Mouse (Mus musculus): ENCODE results near the gene Pnliprp2. TPM values are rescaled to one million over a fixed set of nuclear protein-coding genes. Genes with fewer than 3 reads are reported as not detected.

Gene Pnliprp2
- polyA plus RNA-seq, 1 experiment from 2014 or later = 0.09 TPM

GRCm38 (mm10) chr19:58751504-58751903, 8.0 kb upstream of the Pnliprp2 start:
- Histone ChIP-seq H3K27ac (no peak overlapping the region), H3K27me3 (no peaks in the 10 kb centered on the region), H3K36me3 (no peaks in the 10 kb centered on the region), H3K4me1 (replicated peaks) (no peaks in the 10 kb centered on the region), H3K4me2 (replicated peaks) (no peak overlapping the region), H3K9ac (replicated peaks) (no peak overlapping the region), H3K9me3 (peaks cover 4% of the 10 kb centered on the region; the same call in 1 of the 2 replicates), H3K4me3 (replicated peaks) (no peak overlapping the region)
- WGBS = 76% methylated on average over 2 of the region's 2 CpGs
- ATAC-seq = no peak

- WGBS = 94% methylated on average over 4 of the region's 4 CpGs
- Histone ChIP-seq H3K9me3 (peaks cover 4% of the 10 kb centered on the region; the same call in 1 of the 2 replicates), H3K4me1 (replicated peaks) (peaks cover 3% of the 10 kb centered on the region; the same call in 1 of the 2 replicates), H3K4me3 (replicated peaks) (no peak overlapping the region), H3K36me3 (no peaks in the 10 kb centered on the region), H3K27ac (no peak overlapping the region), H3K9ac (replicated peaks) (no peak overlapping the region), H3K4me2 (replicated peaks) (no peak overlapping the region), H3K27me3 (no peaks in the 10 kb centered on the region)
- ATAC-seq = no peak
Observed at GRCm38 (mm10) chr19:58758871-58759270, 648 bp upstream of the Pnliprp2 start.

GRCm38 (mm10) chr19:58762316-58762715, 2.8 kb downstream of the Pnliprp2 start:
- Histone ChIP-seq H3K4me2 (replicated peaks) (no peak overlapping the region), H3K36me3 (no peaks in the 10 kb centered on the region), H3K4me3 (replicated peaks) (no peak overlapping the region), H3K4me1 (replicated peaks) (peaks cover 7% of the 10 kb centered on the region), H3K9me3 (no peaks in the 10 kb centered on the region), H3K27ac (no peak overlapping the region), H3K27me3 (no peaks in the 10 kb centered on the region), H3K9ac (replicated peaks) (no peak overlapping the region)
- peak; percentile 55 for ATAC-seq
- 27% methylated on average over 6 of the region's 6 CpGs for WGBS

GRCm38 (mm10) chr19:58762848-58763541, 3.5 kb downstream of the Pnliprp2 start:
- Histone ChIP-seq H3K4me1 (replicated peaks) (peaks cover 10% of the 10 kb centered on the region), H3K4me2 (replicated peaks) (peak overlapping the region; percentile 17; the same call in 1 of the 2 replicates), H3K27ac (no peak overlapping the region), H3K4me3 (replicated peaks) (no peak overlapping the region), H3K27me3 (peaks cover 5% of the 10 kb centered on the region; the same call in 1 of the 2 replicates), H3K9ac (replicated peaks) (no peak overlapping the region), H3K36me3 (no peaks in the 10 kb centered on the region), H3K9me3 (no peaks in the 10 kb centered on the region)
- 11% methylated on average over 12 of the region's 12 CpGs for WGBS
- ATAC-seq = peak; percentile 83

GRCm38 (mm10) chr19:58767329-58767728, 7.8 kb downstream of the Pnliprp2 start:
- Histone ChIP-seq H3K36me3 (no peaks in the 10 kb centered on the region), H3K4me2 (replicated peaks) (no peak overlapping the region), H3K27me3 (peaks cover 5% of the 10 kb centered on the region; the same call in 1 of the 2 replicates), H3K4me1 (replicated peaks) (peaks cover 10% of the 10 kb centered on the region), H3K27ac (no peak overlapping the region), H3K4me3 (replicated peaks) (no peak overlapping the region), H3K9me3 (no peaks in the 10 kb centered on the region), H3K9ac (replicated peaks) (no peak overlapping the region)
- no peak for ATAC-seq
- WGBS = 18% methylated on average over 6 of the region's 6 CpGs

- H3K4me3 ChIP-seq (replicated peaks) = no peak overlapping the region
- H3K4me1 ChIP-seq (replicated peaks) = peaks cover 2% of the 10 kb centered on the region
- H3K27ac ChIP-seq = no peak overlapping the region
- no peak overlapping the region for H3K9ac ChIP-seq (replicated peaks)
- no peaks in the 10 kb centered on the region for H3K36me3 ChIP-seq
- H3K4me2 ChIP-seq (replicated peaks) = no peak overlapping the region
- no peaks in the 10 kb centered on the region for H3K9me3 ChIP-seq
- WGBS = 83% methylated on average over 5 of the region's 5 CpGs
- H3K27me3 ChIP-seq = no peaks in the 10 kb centered on the region
- no peak for ATAC-seq
Observed at GRCm38 (mm10) chr19:58776461-58776860, 16.9 kb downstream of the Pnliprp2 start.

- H3K9me3 ChIP-seq = no peaks in the 10 kb centered on the region
- H3K27me3 ChIP-seq = no peaks in the 10 kb centered on the region
- no peaks in the 10 kb centered on the region for H3K36me3 ChIP-seq
- H3K4me2 ChIP-seq (replicated peaks) = no peak overlapping the region
- no peak overlapping the region for H3K9ac ChIP-seq (replicated peaks)
- 24% methylated on average over 4 of the region's 4 CpGs for WGBS
- peaks cover 21% of the 10 kb centered on the region for H3K4me1 ChIP-seq (replicated peaks)
- no peak for ATAC-seq
- H3K4me3 ChIP-seq (replicated peaks) = no peak overlapping the region
- no peak overlapping the region for H3K27ac ChIP-seq
Observed at GRCm38 (mm10) chr19:58781566-58781965, 22.0 kb downstream of the Pnliprp2 start.

GRCm38 (mm10) chr19:58783938-58784337, 24.4 kb downstream of the Pnliprp2 start:
- Histone ChIP-seq H3K36me3 (no peaks in the 10 kb centered on the region), H3K27ac (peak overlapping the region; percentile 60), H3K4me3 (replicated peaks) (no peak overlapping the region), H3K9ac (replicated peaks) (no peak overlapping the region), H3K27me3 (no peaks in the 10 kb centered on the region), H3K9me3 (no peaks in the 10 kb centered on the region), H3K4me1 (replicated peaks) (peaks cover 21% of the 10 kb centered on the region), H3K4me2 (replicated peaks) (no peak overlapping the region)
- WGBS = 28% methylated on average over 7 of the region's 7 CpGs
- ATAC-seq = peak; percentile 83; the same call in 1 of the 2 replicates

- no peak overlapping the region for H3K4me3 ChIP-seq (replicated peaks)
- H3K9ac ChIP-seq (replicated peaks) = no peak overlapping the region
- 78% methylated on average over 11 of the region's 11 CpGs for WGBS
- peaks cover 3% of the 10 kb centered on the region for H3K4me1 ChIP-seq (replicated peaks)
- peak overlapping the region; percentile 41 for H3K27ac ChIP-seq
- H3K4me2 ChIP-seq (replicated peaks) = no peak overlapping the region
- no peaks in the 10 kb centered on the region for H3K27me3 ChIP-seq
- H3K36me3 ChIP-seq = no peaks in the 10 kb centered on the region
- ATAC-seq = no peak
- no peaks in the 10 kb centered on the region for H3K9me3 ChIP-seq
Observed at GRCm38 (mm10) chr19:58789194-58789593, 29.7 kb downstream of the Pnliprp2 start.

GRCm38 (mm10) chr19:58794284-58794683, 34.8 kb downstream of the Pnliprp2 start, which contains the start of gene 1700019N19Rik:
Gene 1700019N19Rik (minus strand): TSS chr19:58794461.
- peaks cover 8% of the 10 kb centered on the region; the same call in 1 of the 2 replicates for H3K4me1 ChIP-seq (replicated peaks)
- H3K4me2 ChIP-seq (replicated peaks) = no peak within 1 kb of the TSS
- 44% methylated on average over 10 of the region's 10 CpGs for WGBS
- no peak within 1 kb of the TSS for H3K9ac ChIP-seq (replicated peaks)
- no peak within 1 kb of the TSS for H3K4me3 ChIP-seq (replicated peaks)
- H3K36me3 ChIP-seq = peaks cover 12% of the 10 kb centered on the region
- no peaks in the 10 kb centered on the region for H3K27me3 ChIP-seq
- H3K27ac ChIP-seq = peak within 1 kb of the TSS; percentile 17; the same call in 1 of the 2 replicates
- ATAC-seq = 0 out of 2 replicates have a peak, but pooled peaks have one; percentile 14
- H3K9me3 ChIP-seq = no peaks in the 10 kb centered on the region

- Histone ChIP-seq H3K27ac (no peak overlapping the region), H3K9ac (replicated peaks) (no peak overlapping the region), H3K4me2 (replicated peaks) (no peak overlapping the region), H3K27me3 (no peaks in the 10 kb centered on the region), H3K9me3 (no peaks in the 10 kb centered on the region), H3K4me3 (replicated peaks) (no peak overlapping the region), H3K36me3 (peaks cover 21% of the 10 kb centered on the region), H3K4me1 (replicated peaks) (peaks cover 8% of the 10 kb centered on the region; the same call in 1 of the 2 replicates)
- ATAC-seq = peak; percentile 79
- 66% methylated on average over 12 of the region's 12 CpGs for WGBS
Observed at GRCm38 (mm10) chr19:58795114-58795669, 35.7 kb downstream of the Pnliprp2 start.

- Histone ChIP-seq H3K27ac (no peak overlapping the region), H3K9ac (replicated peaks) (no peak overlapping the region), H3K4me1 (replicated peaks) (peaks cover 8% of the 10 kb centered on the region; the same call in 1 of the 2 replicates), H3K4me3 (replicated peaks) (no peak overlapping the region), H3K9me3 (no peaks in the 10 kb centered on the region), H3K27me3 (no peaks in the 10 kb centered on the region), H3K4me2 (replicated peaks) (no peak overlapping the region), H3K36me3 (peaks cover 27% of the 10 kb centered on the region)
- no peak for ATAC-seq
- 91% methylated on average over 9 of the region's 9 CpGs for WGBS
Observed at GRCm38 (mm10) chr19:58805191-58805779, 45.8 kb downstream of the Pnliprp2 start.

Measured in midbrain, embryonic 13.5 days (tissue).